Mouse (Mus musculus): Measurements from ENCODE around the gene Slc26a6. TPM values are rescaled to one million over a fixed set of nuclear protein-coding genes. Genes with fewer than 3 reads are reported as not detected.

The Slc26a6 gene
- polyA plus RNA-seq, 1 experiment from 2014 or later = 8.8 TPM

- ATAC-seq (ENCODE audit: insufficient read depth, low FRiP score, low TSS enrichment) = no peak
- peaks cover 4% of the 10 kb centered on the region for H3K36me3 ChIP-seq (ENCODE audit: control insufficient read depth, insufficient read depth, low read length)
- 90% methylated on average over 7 of the region's 7 CpGs for WGBS
These were observed 37.5 kb upstream of the Slc26a6 start for GRCm38 (mm10) chr9:108815557-108815956.

DNA sequence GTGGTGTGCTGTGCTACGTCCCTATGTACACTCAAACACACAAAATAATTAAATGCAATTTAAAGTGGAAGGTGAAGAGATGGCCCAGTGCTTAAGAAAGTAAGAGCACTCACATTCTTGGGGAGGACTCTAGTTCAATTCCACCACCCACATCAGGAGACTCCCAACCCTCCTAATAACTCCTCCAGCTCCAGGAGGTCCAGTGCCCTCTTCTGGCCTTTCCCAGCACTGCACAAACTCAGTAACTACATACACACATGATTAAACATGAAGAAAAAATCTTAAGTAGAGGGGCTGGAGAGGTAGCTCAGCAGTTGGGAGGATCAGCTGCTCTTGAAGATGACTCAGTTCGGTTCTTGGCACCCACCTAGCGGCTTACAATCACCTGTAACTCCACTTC lies 33.6 kb upstream of the Slc26a6 start:
- Histone ChIP-seq H3K27me3 (ENCODE audit: control insufficient read depth, insufficient read depth, low read length) (no peaks in the 10 kb centered on the region; the same call in 1 of the 2 replicates), H3K4me2 (ENCODE audit: low read depth) (no peak overlapping the region), H3K4me1 (ENCODE audit: control insufficient read depth, insufficient read depth, low read length) (no peaks in the 10 kb centered on the region), H3K9ac (ENCODE audit: low read length) (no peak overlapping the region), H3K9me3 (ENCODE audit: control insufficient read depth, low read length) (no peaks in the 10 kb centered on the region), H3K27ac (ENCODE audit: low read depth, low read length) (no peak overlapping the region), H3K36me3 (ENCODE audit: control insufficient read depth, insufficient read depth, low read length) (peaks cover under 1% of the 10 kb centered on the region; the same call in 1 of the 2 replicates), H3K4me3 (ENCODE audit: low read depth, low read length) (no peak overlapping the region)
- DNase-seq (ENCODE audit: low spot score) = peak; percentile 71
- 65% methylated on average over 3 of the region's 3 CpGs for WGBS
- no peak for ATAC-seq (ENCODE audit: insufficient read depth, low FRiP score, low TSS enrichment)

More at GRCm38 (mm10) chr9:108815557-108815956, 37.5 kb upstream of the Slc26a6 start:
- no peak for DNase-seq (ENCODE audit: low spot score)
- H3K27me3 ChIP-seq (ENCODE audit: control insufficient read depth, insufficient read depth, low read length) = no peaks in the 10 kb centered on the region
- H3K4me2 ChIP-seq (ENCODE audit: low read depth) = no peak overlapping the region
- H3K4me1 ChIP-seq (ENCODE audit: control insufficient read depth, insufficient read depth, low read length) = no peaks in the 10 kb centered on the region
- no peak overlapping the region for H3K27ac ChIP-seq (ENCODE audit: low read depth, low read length)
- H3K9ac ChIP-seq (ENCODE audit: low read length) = no peak overlapping the region
- no peaks in the 10 kb centered on the region for H3K9me3 ChIP-seq (ENCODE audit: control insufficient read depth, low read length)
- H3K4me3 ChIP-seq (ENCODE audit: low read depth, low read length) = no peak overlapping the region

DNA sequence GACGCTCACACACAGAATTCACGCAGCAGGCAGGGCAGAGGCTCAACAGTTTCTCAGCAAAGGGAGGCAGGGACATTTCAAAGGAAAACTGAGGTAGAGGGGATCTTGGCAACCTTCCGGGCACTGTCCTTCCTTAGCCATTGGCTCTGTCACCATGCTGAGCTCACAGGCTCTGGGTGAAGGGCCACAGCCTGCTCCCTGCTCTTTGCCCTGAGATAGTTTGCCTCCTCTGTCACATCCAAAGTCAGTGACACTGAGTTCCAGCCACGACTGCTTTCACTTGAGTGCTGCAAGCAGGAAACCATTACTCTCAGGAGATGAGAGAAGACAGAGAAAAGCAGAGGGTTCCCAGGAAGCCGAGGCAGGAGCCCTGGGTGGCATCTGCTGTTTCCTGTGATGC lies 33.0 kb upstream of the Slc26a6 start:
- H3K36me3 ChIP-seq (ENCODE audit: control insufficient read depth, insufficient read depth, low read length) = no peaks in the 10 kb centered on the region; the same call in 1 of the 2 replicates
- no peak overlapping the region for H3K9ac ChIP-seq (ENCODE audit: low read length)
- no peak overlapping the region for H3K4me2 ChIP-seq (ENCODE audit: low read depth)
- whole genome bisulfite sequencing = 63% methylated on average over 5 of the region's 5 CpGs
- no peaks in the 10 kb centered on the region for H3K9me3 ChIP-seq (ENCODE audit: control insufficient read depth, low read length)
- no peak for ATAC-seq (ENCODE audit: insufficient read depth, low FRiP score, low TSS enrichment)
- DNase-seq (ENCODE audit: low spot score) = no peak
- peaks cover 3% of the 10 kb centered on the region; the same call in 1 of the 2 replicates for H3K27me3 ChIP-seq (ENCODE audit: control insufficient read depth, insufficient read depth, low read length)
- H3K4me1 ChIP-seq (ENCODE audit: control insufficient read depth, insufficient read depth, low read length) = no peaks in the 10 kb centered on the region
- no peak overlapping the region for H3K27ac ChIP-seq (ENCODE audit: low read depth, low read length)
- H3K4me3 ChIP-seq (ENCODE audit: low read depth, low read length) = no peak overlapping the region

DNA sequence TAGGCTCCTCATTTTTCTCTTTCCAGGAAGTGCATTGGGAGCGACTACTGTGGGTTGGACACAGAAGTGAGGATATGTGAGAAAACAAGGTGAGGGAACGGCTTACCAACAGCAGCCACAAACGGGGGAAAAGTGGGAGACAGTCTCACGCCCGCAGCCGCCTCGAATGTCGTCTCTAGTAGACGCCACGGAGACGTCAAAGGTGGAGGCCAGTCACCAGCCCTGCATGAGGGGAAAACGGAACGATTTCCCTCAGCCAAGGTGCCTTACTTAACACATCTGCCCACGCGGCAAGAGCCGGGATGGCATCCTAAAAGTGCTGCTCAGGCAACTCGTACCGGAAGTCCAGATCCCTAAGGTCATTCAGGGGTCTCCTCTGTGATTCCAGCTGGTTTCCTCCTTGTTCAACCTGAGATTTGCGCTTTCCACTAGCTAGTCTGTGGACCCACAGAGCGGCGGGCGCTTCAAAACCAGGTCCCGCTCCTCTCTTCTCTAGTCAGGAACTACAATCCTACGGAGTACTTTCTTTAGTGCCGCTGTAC lies 28.9 kb upstream of the Slc26a6 start:
- Histone ChIP-seq H3K4me1 (ENCODE audit: control insufficient read depth, insufficient read depth, low read length) (peaks cover 8% of the 10 kb centered on the region; the same call in 1 of the 2 replicates), H3K4me3 (ENCODE audit: low read depth, low read length) (peak overlapping the region; percentile 29), H3K36me3 (ENCODE audit: control insufficient read depth, insufficient read depth, low read length) (no peaks in the 10 kb centered on the region), H3K9me3 (ENCODE audit: control insufficient read depth, low read length) (no peaks in the 10 kb centered on the region), H3K4me2 (ENCODE audit: low read depth) (peak overlapping the region; percentile 86), H3K27me3 (ENCODE audit: control insufficient read depth, insufficient read depth, low read length) (peaks cover 29% of the 10 kb centered on the region), H3K27ac (ENCODE audit: low read depth, low read length) (no peak overlapping the region), H3K9ac (ENCODE audit: low read length) (no peak overlapping the region)
- 4% methylated on average over 25 of the region's 25 CpGs for WGBS
- ATAC-seq (ENCODE audit: insufficient read depth, low FRiP score, low TSS enrichment) = no peak
- DNase-seq (ENCODE audit: low spot score) = peak; percentile 35

GRCm38 (mm10) chr9:108824755-108825413 lies 28.2 kb upstream of the Slc26a6 start:
- Histone ChIP-seq H3K36me3 (ENCODE audit: control insufficient read depth, insufficient read depth, low read length) (no peaks in the 10 kb centered on the region), H3K4me1 (ENCODE audit: control insufficient read depth, insufficient read depth, low read length) (peaks cover 8% of the 10 kb centered on the region; the same call in 1 of the 2 replicates), H3K4me2 (ENCODE audit: low read depth) (peak overlapping the region; percentile 86), H3K9me3 (ENCODE audit: control insufficient read depth, low read length) (no peaks in the 10 kb centered on the region), H3K27ac (ENCODE audit: low read depth, low read length) (no peak overlapping the region), H3K27me3 (ENCODE audit: control insufficient read depth, insufficient read depth, low read length) (peaks cover 33% of the 10 kb centered on the region), H3K9ac (ENCODE audit: low read length) (no peak overlapping the region), H3K4me3 (ENCODE audit: low read depth, low read length) (peak overlapping the region; percentile 64)
- peak; percentile 78 for ATAC-seq (ENCODE audit: insufficient read depth, low FRiP score, low TSS enrichment)
- peak; percentile 85 for DNase-seq (ENCODE audit: low spot score)
- WGBS = 0% methylated on average over 31 of the region's 31 CpGs

DNA sequence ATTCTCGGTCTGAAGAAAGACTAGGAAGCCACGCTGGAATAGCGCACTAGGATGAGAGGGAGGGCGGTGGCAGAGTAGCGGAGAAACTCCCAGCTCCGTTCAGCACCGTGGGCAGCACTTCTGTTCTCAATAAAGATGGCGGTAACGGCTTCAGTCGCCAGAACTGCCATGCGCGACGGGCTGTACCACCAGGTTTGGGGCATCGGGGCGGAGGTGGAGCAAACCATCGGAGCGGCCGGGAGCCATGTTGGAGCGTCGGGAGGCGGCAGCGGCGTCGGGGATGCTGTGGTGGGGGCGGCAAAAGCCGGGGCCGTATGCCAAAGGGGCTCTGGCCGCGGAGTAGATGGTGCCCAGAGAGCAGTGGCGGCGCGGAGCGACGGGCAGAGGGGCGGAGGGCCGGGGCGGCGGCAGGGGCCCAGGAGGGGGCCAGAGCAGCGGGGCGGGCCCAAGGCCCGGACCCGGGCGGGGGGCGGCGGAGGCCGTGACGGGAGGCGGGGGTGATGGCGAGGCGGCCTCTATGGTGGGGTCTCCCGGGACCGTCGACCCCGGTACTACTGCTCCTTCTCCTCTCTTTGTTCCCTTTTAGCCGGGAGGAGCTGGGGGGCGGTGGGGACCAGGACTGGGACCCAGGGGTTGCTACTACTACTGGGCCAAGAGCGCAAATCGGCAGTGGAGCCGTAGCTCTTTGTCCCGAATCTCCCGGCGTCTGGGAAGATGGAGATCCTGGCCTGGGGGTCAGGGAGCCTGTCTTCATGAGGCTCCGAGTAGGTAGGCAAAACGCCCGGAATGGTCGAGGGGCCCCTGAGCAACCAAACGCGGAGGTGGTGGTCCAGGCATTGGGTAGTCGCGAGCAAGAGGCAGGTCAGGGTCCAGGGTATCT lies 27.0 kb upstream of the Slc26a6 start, which contains the start of gene Celsr3:
Celsr3 (plus strand) TSS at position 501 of the 880 bp plus-strand sequence.
- ATAC-seq (ENCODE audit: insufficient read depth, low FRiP score, low TSS enrichment) (peak; percentile 54), DNase-seq (ENCODE audit: low spot score) (peak; percentile 92)
- Histone ChIP-seq H3K4me3 (ENCODE audit: low read depth, low read length) (peak within 1 kb of the TSS; percentile 64), H3K36me3 (ENCODE audit: control insufficient read depth, insufficient read depth, low read length) (no peaks in the 10 kb centered on the region), H3K27me3 (ENCODE audit: control insufficient read depth, insufficient read depth, low read length) (peaks cover 41% of the 10 kb centered on the region), H3K4me1 (ENCODE audit: control insufficient read depth, insufficient read depth, low read length) (peaks cover 8% of the 10 kb centered on the region; the same call in 1 of the 2 replicates), H3K4me2 (ENCODE audit: low read depth) (peak within 1 kb of the TSS; percentile 86), H3K27ac (ENCODE audit: low read depth, low read length) (peak within 1 kb of the TSS; percentile 69), H3K9me3 (ENCODE audit: control insufficient read depth, low read length) (no peaks in the 10 kb centered on the region), H3K9ac (ENCODE audit: low read length) (peak within 1 kb of the TSS; percentile 76)
- 2% methylated on average over 51 of the region's 70 CpGs for WGBS

DNA sequence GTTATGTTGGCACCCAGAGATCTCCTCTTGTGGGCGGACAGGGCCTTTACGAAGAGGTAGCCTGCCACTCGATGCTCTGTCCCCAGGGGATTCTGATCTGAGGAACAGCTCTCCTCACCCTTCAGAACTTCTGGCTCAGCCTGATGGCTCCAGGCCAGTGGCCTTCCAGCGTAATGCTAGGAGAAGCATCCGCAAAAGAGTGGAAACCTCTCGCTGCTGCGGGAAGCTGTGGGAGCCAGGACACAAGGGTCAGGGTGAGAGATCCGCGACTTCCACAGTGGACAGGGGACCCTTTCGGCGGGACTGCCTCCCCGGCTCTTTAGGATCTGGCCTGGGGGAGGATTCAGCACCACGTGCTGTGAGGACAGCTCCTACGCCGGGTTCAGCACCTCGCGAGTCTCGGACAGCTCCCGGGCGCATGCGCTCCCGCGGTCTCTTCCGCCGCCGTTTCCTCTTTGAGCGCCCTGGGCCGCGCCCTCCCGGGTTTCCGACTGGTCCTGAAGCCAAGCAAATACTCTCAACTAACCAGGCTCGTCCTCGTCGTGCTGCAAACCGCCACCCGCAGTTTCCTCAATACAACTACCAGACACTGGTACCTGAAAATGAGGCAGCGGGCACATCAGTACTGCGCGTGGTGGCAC lies 26.3 kb upstream of the Slc26a6 start:
- Histone ChIP-seq H3K4me1 (ENCODE audit: control insufficient read depth, insufficient read depth, low read length) (peaks cover 13% of the 10 kb centered on the region), H3K9me3 (ENCODE audit: control insufficient read depth, low read length) (no peaks in the 10 kb centered on the region), H3K27me3 (ENCODE audit: control insufficient read depth, insufficient read depth, low read length) (peaks cover 49% of the 10 kb centered on the region), H3K4me2 (ENCODE audit: low read depth) (peak overlapping the region; percentile 86), H3K27ac (ENCODE audit: low read depth, low read length) (peak overlapping the region; percentile 69; the same call in 1 of the 2 replicates), H3K4me3 (ENCODE audit: low read depth, low read length) (peak overlapping the region; percentile 64), H3K36me3 (ENCODE audit: control insufficient read depth, insufficient read depth, low read length) (no peaks in the 10 kb centered on the region), H3K9ac (ENCODE audit: low read length) (peak overlapping the region; percentile 76)
- 2% methylated on average over 39 of the region's 39 CpGs for WGBS
- ATAC-seq (ENCODE audit: insufficient read depth, low FRiP score, low TSS enrichment) (no peak; the same call in 1 of the 2 replicates), DNase-seq (ENCODE audit: low spot score) (peak; percentile 83)

GRCm38 (mm10) chr9:108827454-108827853 lies 25.6 kb upstream of the Slc26a6 start:
- H3K27ac ChIP-seq (ENCODE audit: low read depth, low read length) = no peak overlapping the region
- no peaks in the 10 kb centered on the region for H3K36me3 ChIP-seq (ENCODE audit: control insufficient read depth, insufficient read depth, low read length)
- DNase-seq (ENCODE audit: low spot score) (no peak), ATAC-seq (ENCODE audit: insufficient read depth, low FRiP score, low TSS enrichment) (no peak)
- no peaks in the 10 kb centered on the region for H3K9me3 ChIP-seq (ENCODE audit: control insufficient read depth, low read length)
- H3K4me3 ChIP-seq (ENCODE audit: low read depth, low read length) = peak overlapping the region; percentile 64
- peaks cover 52% of the 10 kb centered on the region for H3K27me3 ChIP-seq (ENCODE audit: control insufficient read depth, insufficient read depth, low read length)
- H3K9ac ChIP-seq (ENCODE audit: low read length) = peak overlapping the region; percentile 76; the same call in 1 of the 2 replicates
- H3K4me1 ChIP-seq (ENCODE audit: control insufficient read depth, insufficient read depth, low read length) = peaks cover 17% of the 10 kb centered on the region
- WGBS = 18% methylated on average over 34 of the region's 34 CpGs
- peak overlapping the region; percentile 86 for H3K4me2 ChIP-seq (ENCODE audit: low read depth)

All from neural tube, embryonic 11.5 days (tissue).